Mouse (Mus musculus) lung, adult 2 months (tissue): ENCODE measurements around the gene Fbxo6. TPM values are rescaled to one million over a fixed set of nuclear protein-coding genes. Genes with fewer than 3 reads are reported as not detected.

Experiments used
- DNase-seq: peaks from one replicate; pipeline ENCODE4 v3.0.0; 2022
- H3K4me1 ChIP-seq: fragments of 200-500 bp; 2 replicates; pipeline ENCODE4 v1.6.1; 2011; ENCODE audit warnings: low read length; ENCODE audit not compliant: control insufficient read depth, insufficient read depth
- H3K4me3 ChIP-seq: fragments of 200-500 bp; replicated peaks from 2 replicates; pipeline ENCODE3; 2011; ENCODE audit warnings: low read depth, mild to moderate bottlenecking, control low read depth, low read length; ENCODE audit errors: extremely low read depth
- CTCF ChIP-seq: fragments of 200-500 bp; IDR thresholded peaks from 2 replicates; pipeline ENCODE4 v1.5.1; 2011; ENCODE audit warnings: mild to moderate bottlenecking, low read length, control low read depth; ENCODE audit not compliant: insufficient read depth
- POLR2A ChIP-seq: fragments of 200-500 bp; IDR thresholded peaks from 2 replicates; pipeline ENCODE4 v1.6.1; 2011; ENCODE audit warnings: low read depth, mild to moderate bottlenecking, control low read depth, low read length, borderline replicate concordance; ENCODE audit errors: extremely low read depth
- WGBS: fragments of 180-500 bp; shearing (Covaris S2); methylation state at CpG from one replicate; pipeline ENCODE4 v1.1.7; 2018; 5-methylcytosine and 5-hydroxymethylcytosine counted together
- polyA plus RNA-seq: library from polyadenylated mRNA; depleted of rRNA; stranded (reverse); fragments of >200 nt; gene quantifications from 2 replicates; pipeline ENCODE4 v1.2.3, GENCODE M21; 2012; rRNA removed

The Fbxo6 gene
- polyA plus RNA-seq, 1 experiment: 64.5 TPM

DNA sequence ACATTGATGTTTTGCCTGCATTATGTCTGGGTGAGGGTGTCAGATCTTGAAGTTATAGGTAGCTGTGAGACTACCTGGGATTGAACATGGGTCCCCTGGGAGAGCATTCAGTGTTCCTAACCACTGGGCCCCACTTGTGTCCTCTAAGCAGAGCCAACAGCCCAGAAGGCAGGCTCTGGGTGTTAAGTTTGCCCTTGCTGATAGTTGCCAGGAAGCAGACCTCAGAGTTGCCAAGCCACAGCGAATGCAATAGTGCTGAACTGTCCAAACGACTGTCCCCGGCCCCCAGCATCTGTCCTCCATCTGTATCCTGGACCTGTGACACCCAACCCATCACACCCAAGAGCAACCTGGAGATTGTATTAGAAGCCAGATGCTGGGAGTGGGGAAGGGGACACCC lies 53.3 kb downstream of the Fbxo6 start:
- DNase-seq: no peak
- 81% methylated on average over 3 of the region's 3 CpGs for WGBS
- H3K4me3 ChIP-seq: no peak overlapping the region
- no peak for TF ChIP-seq CTCF
- TF ChIP-seq POLR2A: no peak
- H3K4me1 ChIP-seq: no peaks in the 10 kb centered on the region

DNA sequence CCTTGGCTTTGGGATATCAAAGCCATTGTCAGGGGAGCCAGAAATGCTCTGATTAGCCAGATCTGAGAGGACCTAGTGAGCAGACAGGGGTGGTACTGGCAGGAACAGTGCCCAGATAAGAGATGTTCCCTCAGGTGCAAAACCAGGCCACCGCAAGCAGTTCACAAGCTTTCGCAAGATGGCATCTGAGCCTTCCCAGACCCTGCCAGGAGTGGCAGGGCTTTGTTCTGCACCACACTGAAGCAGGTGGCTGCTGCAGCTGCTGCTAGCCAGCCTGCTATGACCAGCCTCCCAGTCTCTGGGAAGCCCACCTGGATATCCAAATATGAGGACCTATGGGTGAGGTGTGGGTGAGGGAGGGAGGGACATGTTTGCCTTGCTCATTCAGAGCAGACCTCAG lies 54.0 kb downstream of the Fbxo6 start:
- no peak for TF ChIP-seq CTCF
- TF ChIP-seq POLR2A: no peak
- 97% methylated on average over 2 of the region's 2 CpGs for WGBS
- no peaks in the 10 kb centered on the region for H3K4me1 ChIP-seq
- DNase-seq: no peak
- no peak overlapping the region for H3K4me3 ChIP-seq

Other genes with a start within 250 kb of the Fbxo6 start
- gene Mfn2, start 247.4 kb downstream of the Fbxo6 start, polyA plus RNA-seq: 36.5 and 52.2 TPM in 2 replicates
- gene Plod1, start 215.4 kb downstream of the Fbxo6 start, polyA plus RNA-seq: 45.0 and 62.2 TPM in 2 replicates
- 84.1 and 97.5 TPM in 2 replicates for gene 2510039O18Rik, start 211.2 kb downstream of the Fbxo6 start, polyA plus RNA-seq
- not detected in 2 replicates for gene Nppb, start 166.4 kb downstream of the Fbxo6 start, polyA plus RNA-seq
- gene Nppa, start 151.4 kb downstream of the Fbxo6 start, polyA plus RNA-seq: 31.3 and 55.1 TPM in 2 replicates
- 14.1 and 14.9 TPM in 2 replicates for gene Clcn6, start 113.3 kb downstream of the Fbxo6 start, polyA plus RNA-seq
- gene Mthfr, start 113.1 kb downstream of the Fbxo6 start, polyA plus RNA-seq: 34.8 and 38.9 TPM in 2 replicates
- gene Agtrap, start 64.1 kb downstream of the Fbxo6 start, polyA plus RNA-seq: 50.1 and 56.8 TPM in 2 replicates
- 26.9 and 30.8 TPM in 2 replicates for gene Mad2l2, start 21.8 kb downstream of the Fbxo6 start, polyA plus RNA-seq
- 0.15 and 0.59 TPM in 2 replicates for gene Draxin, start 21.4 kb downstream of the Fbxo6 start, polyA plus RNA-seq
- gene Fbxo44, start 8.3 kb upstream of the Fbxo6 start, polyA plus RNA-seq: 13.3 and 21.5 TPM in 2 replicates
- gene Fbxo2, start 8.5 kb upstream of the Fbxo6 start, polyA plus RNA-seq: 1.9 and 2.6 TPM in 2 replicates
- gene Disp3, start 135.8 kb upstream of the Fbxo6 start, polyA plus RNA-seq: 0.03 TPM in 1 of 2 replicates, not detected in the other